Mouse (Mus musculus) heart, embryonic 14.5 days (tissue): ENCODE results near the gene Enpp5. TPM values are rescaled to one million over a fixed set of nuclear protein-coding genes. Genes with fewer than 3 reads are reported as not detected.

Experiments used
- ATAC-seq: fragments of 200-750 bp; cut with Nextera tagmentation; 2 replicates; pipeline ENCODE4 v1.8.0; 2017; ENCODE audit warnings: low read depth, moderate TSS enrichment; ENCODE audit not compliant: insufficient number of reproducible peaks, insufficient read depth, low FRiP score
- H3K27ac ChIP-seq, 2 experiments: fragments of 200-500 bp in 1 of 2; fragments of 300-500 bp in 1 of 2; sonication (generic) in 1 of 2; replicated peaks in 1 of 2; 2 replicates each; pipeline ENCODE4 v1.5.1; 2012 to 2014; ENCODE audit warnings: low read depth in 2 of 2, low read length in 2 of 2, control low read depth in 1 of 2, mild to moderate bottlenecking in 1 of 2, mixed read lengths in 1 of 2; ENCODE audit not compliant: control insufficient read depth in 1 of 2, insufficient read depth in 1 of 2
- H3K27me3 ChIP-seq: fragments of 300-500 bp; sonication (generic); 2 replicates; pipeline ENCODE4 v1.6.1; 2014; ENCODE audit warnings: mild to moderate bottlenecking, low read length, control low read depth; ENCODE audit not compliant: control insufficient read depth, insufficient read depth
- H3K36me3 ChIP-seq: fragments of 300-500 bp; sonication (generic); 2 replicates; pipeline ENCODE4 v1.6.1; 2014; ENCODE audit warnings: mild to moderate bottlenecking, control low read depth, low read length, mixed read lengths; ENCODE audit not compliant: control insufficient read depth, insufficient read depth
- H3K4me1 ChIP-seq, 2 experiments: fragments of 200-500 bp in 1 of 2; fragments of 300-500 bp in 1 of 2; sonication (generic) in 1 of 2; 2 replicates each; pipeline ENCODE4 v1.6.1; 2012 to 2014; ENCODE audit warnings: low read length in 2 of 2, control low read depth in 1 of 2, mixed read lengths in 1 of 2; ENCODE audit not compliant: control insufficient read depth in 2 of 2, insufficient read depth in 2 of 2
- H3K4me2 ChIP-seq: fragments of 300-500 bp; sonication (generic); 2 replicates; pipeline ENCODE4 v1.6.1; 2014; ENCODE audit warnings: mild to moderate bottlenecking, low read length
- H3K4me3 ChIP-seq, 2 experiments: fragments of 200-500 bp in 1 of 2; fragments of 300-500 bp in 1 of 2; sonication (generic) in 1 of 2; 2 replicates each; pipeline ENCODE4 v1.5.1; 2012 to 2014; ENCODE audit warnings: low read length in 2 of 2, mild to moderate bottlenecking in 2 of 2, control low read depth in 1 of 2, low read depth in 1 of 2, moderate library complexity in 1 of 2; ENCODE audit not compliant: control insufficient read depth in 1 of 2, insufficient read depth in 1 of 2
- H3K9ac ChIP-seq: fragments of 300-500 bp; sonication (generic); 2 replicates; pipeline ENCODE4 v1.6.1; 2014; ENCODE audit warnings: mild to moderate bottlenecking, low read length
- H3K9me3 ChIP-seq: fragments of 300-500 bp; sonication (generic); 2 replicates; pipeline ENCODE4 v1.6.1; 2016; ENCODE audit warnings: low read length, control low read depth; ENCODE audit not compliant: control insufficient read depth
- WGBS: fragments of 180-500 bp; shearing (Covaris S2); extraction: QIAGEN DNeasy Blood & Tissue Kit; methylation state at CpG from one replicate; pipeline ENCODE4 v1.1.7; 2014; 5-methylcytosine and 5-hydroxymethylcytosine counted together
- polyA plus RNA-seq: library from polyadenylated mRNA; unstranded; fragments of >200 nt; fragmentation: Nextera tagmentation; extraction: Ambion mirVana; gene quantifications from 2 replicates; pipeline ENCODE4 v1.2.1, GENCODE M21; 2014

The Enpp5 gene
- polyA plus RNA-seq, 1 experiment from 2014 or later = 15.2 TPM

DNA sequence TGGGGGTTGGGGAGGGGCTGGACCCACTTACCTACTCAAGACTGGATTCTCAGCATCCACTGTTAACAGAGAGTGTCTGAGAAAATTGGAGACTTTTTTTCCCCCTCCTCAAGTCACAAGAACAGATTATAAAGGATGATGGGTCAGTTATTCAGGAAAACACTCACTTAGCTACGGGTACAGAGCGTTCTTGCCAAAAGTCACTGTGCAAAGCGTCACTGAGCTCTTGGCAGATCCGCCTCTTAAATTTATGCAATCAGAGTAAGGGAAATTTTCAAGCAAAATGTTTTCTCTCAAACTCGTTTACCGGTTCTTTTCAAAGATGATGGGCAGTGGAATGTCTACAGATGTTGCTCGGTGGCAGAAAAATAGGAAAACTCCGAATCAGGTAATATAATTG lies 35.8 kb upstream of the Enpp5 start:
- H3K36me3 ChIP-seq = no peaks in the 10 kb centered on the region
- no peak for ATAC-seq
- WGBS = 83% methylated on average over 8 of the region's 8 CpGs

DNA sequence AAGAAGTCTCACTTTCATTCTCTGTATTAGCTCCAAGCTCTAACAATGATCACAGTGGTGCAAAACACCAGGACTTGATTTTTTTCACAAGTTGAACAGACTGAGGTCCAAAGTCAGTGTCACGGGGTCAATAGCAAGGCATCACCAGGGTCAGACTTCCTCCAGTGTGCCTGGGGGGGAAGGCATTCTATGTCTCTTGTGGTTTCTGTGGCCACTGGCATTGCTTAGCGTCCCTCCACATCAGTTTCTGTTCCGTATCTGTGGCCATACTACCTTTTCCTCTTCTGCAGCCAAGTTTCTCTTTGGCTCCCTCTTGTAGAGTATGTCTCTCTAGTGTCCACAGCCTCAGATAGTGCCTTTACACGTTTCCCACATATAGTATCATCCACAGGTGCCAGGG lies 25.2 kb upstream of the Enpp5 start:
- ATAC-seq = no peak
- no peak overlapping the region for H3K27ac ChIP-seq
- 75% methylated on average over 4 of the region's 4 CpGs for WGBS

More for the DNA sequence above, 35.8 kb upstream of the Enpp5 start:
- Histone ChIP-seq H3K9me3 (no peaks in the 10 kb centered on the region), H3K27me3 (no peaks in the 10 kb centered on the region), H3K4me3 (no peak overlapping the region), H3K4me1 (no peaks in the 10 kb centered on the region), H3K4me2 (no peak overlapping the region), H3K9ac (no peak overlapping the region), H3K27ac (no peak overlapping the region)

DNA sequence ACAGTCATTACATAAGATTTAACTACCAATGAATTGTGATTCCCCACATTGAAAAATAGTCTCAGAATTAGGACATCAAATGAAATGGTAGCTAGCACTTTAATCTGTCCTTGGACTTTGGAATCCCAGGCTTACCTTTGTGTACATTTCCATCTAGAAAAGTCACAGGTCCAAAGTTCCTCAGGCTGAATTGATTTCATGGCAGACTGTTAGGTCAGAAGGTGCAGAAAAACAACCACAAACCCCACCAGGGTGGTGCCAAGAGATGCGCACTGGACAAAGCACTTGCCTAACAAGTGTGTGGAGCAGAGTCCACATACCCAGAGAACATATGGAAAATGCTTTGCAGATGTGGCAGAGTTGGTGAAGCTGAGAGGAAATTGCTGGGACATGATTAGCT lies 21.5 kb upstream of the Enpp5 start:
- H3K36me3 ChIP-seq = no peaks in the 10 kb centered on the region
- WGBS = 81% methylated on average over 1 of the region's 1 CpGs
- H3K4me2 ChIP-seq = no peak overlapping the region
- H3K27ac ChIP-seq = no peak overlapping the region
- H3K4me1 ChIP-seq = no peaks in the 10 kb centered on the region
- no peak overlapping the region for H3K4me3 ChIP-seq
- ATAC-seq = no peak
- no peaks in the 10 kb centered on the region for H3K27me3 ChIP-seq
- no peak overlapping the region for H3K9ac ChIP-seq
- H3K9me3 ChIP-seq = no peaks in the 10 kb centered on the region

More for the DNA sequence above, 25.2 kb upstream of the Enpp5 start:
- Histone ChIP-seq H3K9ac (no peak overlapping the region), H3K4me1 (no peaks in the 10 kb centered on the region), H3K36me3 (no peaks in the 10 kb centered on the region), H3K9me3 (no peaks in the 10 kb centered on the region), H3K4me2 (no peak overlapping the region), H3K4me3 (no peak overlapping the region), H3K27me3 (no peaks in the 10 kb centered on the region)

DNA sequence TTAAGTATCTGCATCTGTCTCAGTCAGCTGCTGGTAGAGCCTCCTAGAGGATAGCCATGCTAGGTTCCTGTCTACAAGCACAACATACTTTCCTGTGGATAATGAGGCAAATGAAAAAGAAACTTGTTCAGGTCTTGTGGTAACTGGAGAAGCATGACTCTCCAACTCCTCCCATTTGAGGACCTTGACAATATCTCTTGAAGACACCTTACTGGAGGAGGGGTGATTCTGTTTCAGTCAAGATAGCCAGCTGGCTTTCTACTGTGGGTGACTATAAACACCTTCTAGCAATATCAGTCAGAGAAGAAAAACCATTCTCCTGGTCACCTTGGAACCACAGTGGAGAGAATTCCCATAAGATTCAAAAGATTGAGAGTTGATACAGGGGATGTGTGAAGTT lies 20.5 kb upstream of the Enpp5 start:
- no peak overlapping the region for H3K4me2 ChIP-seq
- H3K27ac ChIP-seq = no peak overlapping the region
- no peaks in the 10 kb centered on the region for H3K9me3 ChIP-seq
- H3K4me1 ChIP-seq = no peaks in the 10 kb centered on the region
- H3K36me3 ChIP-seq = no peaks in the 10 kb centered on the region
- ATAC-seq = no peak
- H3K9ac ChIP-seq = no peak overlapping the region
- H3K4me3 ChIP-seq = no peak overlapping the region
- H3K27me3 ChIP-seq = no peaks in the 10 kb centered on the region

DNA sequence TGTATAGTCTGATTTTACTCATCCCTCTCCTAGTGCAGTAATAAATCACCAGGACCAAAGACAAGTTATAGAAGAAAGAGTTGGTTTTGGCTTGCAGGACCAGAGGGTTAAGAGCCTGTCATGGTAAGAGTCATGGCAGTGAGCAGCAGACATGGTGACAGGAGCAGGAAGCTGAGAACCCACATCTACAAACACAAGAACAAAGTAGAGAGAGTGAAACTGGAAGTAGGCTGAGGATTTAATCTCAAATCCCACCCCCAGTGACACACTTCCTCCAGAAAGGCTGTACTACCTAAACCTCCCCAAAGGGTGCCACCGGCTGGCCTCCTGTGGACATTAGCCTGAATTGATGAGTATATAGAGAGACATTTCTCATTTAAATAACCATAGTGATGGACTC lies 17.8 kb upstream of the Enpp5 start:
- no peaks in the 10 kb centered on the region for H3K27me3 ChIP-seq
- H3K9me3 ChIP-seq = no peaks in the 10 kb centered on the region
- ATAC-seq = no peak
- H3K4me3 ChIP-seq = no peak overlapping the region
- H3K4me2 ChIP-seq = no peak overlapping the region
- no peaks in the 10 kb centered on the region for H3K4me1 ChIP-seq
- H3K9ac ChIP-seq = no peak overlapping the region
- WGBS = 86% methylated on average over 1 of the region's 1 CpGs
- H3K27ac ChIP-seq = no peak overlapping the region
- H3K36me3 ChIP-seq = no peaks in the 10 kb centered on the region

DNA sequence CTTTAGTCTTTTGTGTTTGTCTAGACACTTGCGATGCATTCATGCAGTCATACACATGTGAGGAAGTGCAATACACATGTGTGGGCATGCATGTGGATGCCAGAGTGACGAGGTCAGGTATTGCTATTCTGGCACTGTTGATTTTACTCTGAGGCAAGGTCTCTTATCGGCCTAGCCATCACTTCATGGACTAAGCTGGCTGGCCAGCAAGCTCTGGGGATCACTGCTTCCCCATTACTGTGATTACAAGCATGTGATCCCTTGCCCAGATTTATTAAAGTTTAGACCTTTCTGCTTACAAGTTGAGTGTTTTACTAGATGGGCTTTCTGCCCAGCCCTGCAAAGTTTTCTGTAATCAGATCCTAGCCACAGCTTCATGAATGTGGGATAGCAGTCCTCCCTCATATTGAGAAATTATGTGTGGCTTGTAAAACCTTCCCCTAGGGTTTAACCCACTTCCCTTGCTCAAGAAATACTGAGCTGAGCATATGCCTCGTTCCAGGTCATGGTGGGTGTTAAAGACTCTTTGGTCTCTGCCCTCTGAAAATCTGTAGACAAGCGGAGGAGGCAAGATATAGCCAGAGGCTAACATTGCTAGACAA lies 17.2 kb upstream of the Enpp5 start:
- H3K9ac ChIP-seq = no peak overlapping the region
- no peak for ATAC-seq
- no peaks in the 10 kb centered on the region for H3K36me3 ChIP-seq
- H3K4me1 ChIP-seq = no peaks in the 10 kb centered on the region
- no peaks in the 10 kb centered on the region for H3K9me3 ChIP-seq
- H3K4me2 ChIP-seq = no peak overlapping the region
- 76% methylated on average over 5 of the region's 5 CpGs for WGBS
- H3K4me3 ChIP-seq = no peak overlapping the region
- no peaks in the 10 kb centered on the region for H3K27me3 ChIP-seq
- no peak overlapping the region for H3K27ac ChIP-seq

DNA sequence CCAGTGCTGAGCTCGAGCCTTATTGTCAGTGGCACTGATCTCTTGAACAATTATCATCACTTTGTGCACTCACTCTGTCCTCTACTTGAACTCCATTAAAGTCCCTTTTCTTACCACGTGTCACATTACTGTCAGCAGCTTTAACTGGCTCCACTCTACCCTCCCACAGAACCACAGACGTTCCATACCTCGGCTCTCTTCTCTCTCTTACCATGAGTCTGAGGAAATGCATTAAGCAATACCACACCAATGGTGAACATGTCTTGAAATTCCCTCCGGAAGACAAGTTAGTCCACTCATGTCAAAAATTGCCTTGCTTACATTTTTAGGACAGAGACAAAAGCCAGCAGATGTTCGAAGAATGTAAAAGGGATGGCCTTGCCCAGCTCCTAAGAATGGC lies 9.7 kb upstream of the Enpp5 start:
- Histone ChIP-seq H3K4me1 (no peaks in the 10 kb centered on the region), H3K4me3 (no peak overlapping the region), H3K27ac (no peak overlapping the region), H3K9ac (no peak overlapping the region), H3K36me3 (no peaks in the 10 kb centered on the region), H3K9me3 (no peaks in the 10 kb centered on the region), H3K4me2 (no peak overlapping the region), H3K27me3 (no peaks in the 10 kb centered on the region)
- no peak for ATAC-seq
- whole genome bisulfite sequencing = 62% methylated on average over 6 of the region's 6 CpGs

DNA sequence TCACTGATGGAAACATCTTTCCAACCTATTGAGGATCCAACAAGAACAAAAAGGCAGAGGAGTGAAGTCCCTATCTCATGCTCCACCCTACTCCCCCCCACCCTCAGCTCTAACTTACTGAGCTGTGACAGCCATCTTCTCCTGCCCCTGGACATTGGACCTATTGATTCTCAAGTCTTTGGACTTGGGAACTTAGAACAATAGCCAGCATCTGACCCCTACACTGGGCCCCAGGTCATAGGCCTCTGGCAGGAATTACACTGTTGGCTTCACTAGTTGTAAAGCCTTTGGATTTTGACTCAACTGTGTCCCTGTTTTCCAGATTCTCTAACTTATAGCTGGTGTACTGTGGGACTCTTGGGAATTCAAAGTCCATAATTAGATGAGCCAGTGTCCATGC lies 6.9 kb upstream of the Enpp5 start:
- H3K36me3 ChIP-seq = no peaks in the 10 kb centered on the region
- no peaks in the 10 kb centered on the region for H3K9me3 ChIP-seq
- H3K4me2 ChIP-seq = no peak overlapping the region
- H3K4me3 ChIP-seq = no peak overlapping the region
- H3K9ac ChIP-seq = no peak overlapping the region
- no peak for ATAC-seq
- H3K27me3 ChIP-seq = no peaks in the 10 kb centered on the region
- H3K4me1 ChIP-seq = no peaks in the 10 kb centered on the region; a peak in 1 of 4 replicates
- no peak overlapping the region for H3K27ac ChIP-seq
